Mouse (Mus musculus) intestine, embryonic 15.5 days (tissue): ENCODE results near the gene Gsta2. TPM values are rescaled to one million over a fixed set of nuclear protein-coding genes. Genes with fewer than 3 reads are reported as not detected.
"Not testable (repeated sequence)": the region's sequence is repeated elsewhere in the genome, so short reads cannot be mapped to it uniquely, and the experiment has no call there.

Experiments
- ATAC-seq: fragments of 200-750 bp; cut with Nextera tagmentation; 2 replicates; pipeline ENCODE4 v1.8.0; 2017; ENCODE audit warnings: moderate TSS enrichment, moderate library complexity
- H3K27ac ChIP-seq: fragments of 300-500 bp; sonication (generic); 2 replicates; pipeline ENCODE4 v1.5.1; 2015; ENCODE audit warnings: mild to moderate bottlenecking, inconsistent platforms
- H3K27me3 ChIP-seq: fragments of 300-500 bp; sonication (generic); replicated peaks from 2 replicates; pipeline ENCODE4 v1.6.1; 2015; ENCODE audit warnings: inconsistent platforms
- H3K36me3 ChIP-seq: fragments of 300-500 bp; sonication (generic); 2 replicates; pipeline ENCODE4 v1.6.1; 2015; ENCODE audit warnings: inconsistent platforms
- H3K4me1 ChIP-seq: fragments of 300-500 bp; sonication (generic); replicated peaks from 2 replicates; pipeline ENCODE4 v1.6.1; 2015; ENCODE audit warnings: inconsistent platforms
- H3K4me2 ChIP-seq: fragments of 300-500 bp; sonication (generic); replicated peaks from 2 replicates; pipeline ENCODE4 v1.6.1; 2015; ENCODE audit warnings: mild to moderate bottlenecking, inconsistent platforms
- H3K4me3 ChIP-seq: fragments of 300-500 bp; sonication (generic); replicated peaks from 2 replicates; pipeline ENCODE4 v1.5.1; 2015; ENCODE audit warnings: inconsistent platforms
- H3K9ac ChIP-seq: fragments of 300-500 bp; sonication (generic); 2 replicates; pipeline ENCODE4 v1.6.1; 2015; ENCODE audit warnings: inconsistent platforms
- H3K9me3 ChIP-seq: fragments of 300-500 bp; sonication (generic); 2 replicates; pipeline ENCODE4 v1.6.1; 2016; ENCODE audit warnings: inconsistent platforms
- WGBS: fragments of 180-500 bp; shearing (Covaris S2); methylation state at CpG from one replicate; pipeline ENCODE4 v1.1.7; 2015; 5-methylcytosine and 5-hydroxymethylcytosine counted together
- polyA plus RNA-seq: library from polyadenylated mRNA; unstranded; fragments of >200 nt; fragmentation: Nextera tagmentation; extraction: Ambion mirVana; gene quantifications from 2 replicates; pipeline ENCODE4 v1.2.1, GENCODE M21; 2015

Gsta2 gene
- polyA plus RNA-seq, 1 experiment from 2014 or later = 36.5 TPM

DNA sequence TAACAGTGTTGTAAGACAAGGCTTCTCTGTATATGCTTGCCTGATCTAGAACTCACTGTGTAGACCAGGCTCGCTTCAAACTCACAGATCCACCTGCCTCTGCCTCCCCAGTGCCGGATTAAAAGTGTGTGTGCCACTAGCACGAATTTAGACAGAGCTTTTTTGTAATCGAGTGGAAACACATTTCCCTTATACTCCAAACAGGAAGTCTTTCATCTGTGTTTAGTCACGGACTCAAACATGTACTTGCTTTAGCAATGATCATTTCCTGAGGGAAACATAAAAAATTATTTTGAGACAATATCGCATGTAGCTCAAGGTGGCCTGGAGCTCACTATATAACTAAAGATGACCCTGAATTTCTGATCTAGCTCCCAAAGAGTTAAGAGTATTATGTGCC lies 7.8 kb upstream of the Gsta2 start:
- ATAC-seq = no peak
- no peak overlapping the region for H3K27ac ChIP-seq
- no peak overlapping the region for H3K9ac ChIP-seq
- no peaks in the 10 kb centered on the region for H3K9me3 ChIP-seq
- H3K36me3 ChIP-seq = no peaks in the 10 kb centered on the region
- H3K27me3 ChIP-seq = no peaks in the 10 kb centered on the region
- H3K4me2 ChIP-seq = no peak overlapping the region
- H3K4me1 ChIP-seq = no peaks in the 10 kb centered on the region
- WGBS = 59% methylated on average over 6 of the region's 6 CpGs
- no peak overlapping the region for H3K4me3 ChIP-seq

DNA sequence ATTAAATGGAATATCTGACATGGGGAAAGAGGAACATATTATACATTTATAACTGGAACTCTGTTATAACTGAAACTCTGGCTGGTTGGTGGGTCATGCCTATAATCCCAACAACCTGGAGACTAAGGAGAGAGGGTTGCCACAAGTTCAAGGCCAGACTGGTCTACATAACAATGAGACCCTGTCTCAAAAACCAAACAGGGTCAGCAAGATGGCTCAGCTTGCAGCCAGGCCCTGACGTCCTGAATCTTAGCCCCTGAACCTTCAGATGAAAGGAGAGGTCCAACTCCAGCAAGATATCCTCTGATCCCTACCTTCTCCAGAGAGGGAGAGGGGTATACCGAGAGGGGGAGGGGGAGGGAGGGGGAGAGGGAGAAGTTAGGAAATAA lies 4.9 kb upstream of the Gsta2 start:
- Histone ChIP-seq H3K4me2 (no peak overlapping the region), H3K27me3 (no peaks in the 10 kb centered on the region), H3K36me3 (no peaks in the 10 kb centered on the region), H3K9ac (no peak overlapping the region), H3K4me3 (no peak overlapping the region), H3K27ac (no peak overlapping the region), H3K4me1 (no peaks in the 10 kb centered on the region), H3K9me3 (no peaks in the 10 kb centered on the region)
- ATAC-seq = no peak
- WGBS = 33% methylated on average over 2 of the region's 2 CpGs

- Histone ChIP-seq H3K4me3 (no peak overlapping the region), H3K4me2 (no peak overlapping the region), H3K4me1 (no peaks in the 10 kb centered on the region), H3K27me3 (no peaks in the 10 kb centered on the region), H3K9ac (no peak overlapping the region), H3K36me3 (no peaks in the 10 kb centered on the region), H3K27ac (no peak overlapping the region), H3K9me3 (no peaks in the 10 kb centered on the region)
- WGBS = 81% methylated on average over 6 of the region's 6 CpGs
- ATAC-seq = no peak
Observed at GRCm38 (mm10) chr9:78359750-78360483, 4.3 kb upstream of the Gsta2 start.

DNA sequence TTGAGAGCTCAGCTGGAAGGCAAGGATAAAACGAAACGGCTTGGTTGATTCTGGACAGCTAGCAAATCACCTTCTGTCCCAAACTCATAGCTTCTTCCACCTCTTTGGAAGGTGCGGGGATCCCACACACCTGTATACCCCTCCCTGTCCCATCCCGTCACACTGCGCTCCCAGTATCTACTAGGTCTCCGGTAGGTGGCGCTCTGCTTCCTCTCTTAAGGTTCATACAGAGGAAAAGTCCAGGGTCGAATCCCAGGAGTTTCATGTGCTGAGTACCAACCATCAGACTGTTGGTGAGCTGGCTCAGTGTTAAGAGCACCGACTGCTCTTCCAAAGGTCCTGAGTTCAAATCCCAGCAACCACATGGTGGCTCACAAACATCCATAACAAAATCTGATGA lies 2.5 kb upstream of the Gsta2 start:
- Histone ChIP-seq H3K36me3 (no peaks in the 10 kb centered on the region), H3K9me3 (no peaks in the 10 kb centered on the region), H3K27ac (no peak overlapping the region), H3K4me3 (no peak overlapping the region), H3K4me1 (no peaks in the 10 kb centered on the region), H3K27me3 (no peaks in the 10 kb centered on the region), H3K9ac (no peak overlapping the region), H3K4me2 (no peak overlapping the region)
- peak; percentile 78 for ATAC-seq
- WGBS = 13% methylated on average over 9 of the region's 9 CpGs

GRCm38 (mm10) chr9:78354665-78355578 lies 666 bp downstream of the Gsta2 start:
- Histone ChIP-seq H3K9me3 (no peaks in the 10 kb centered on the region), H3K4me1 (no peaks in the 10 kb centered on the region), H3K27ac (no peak overlapping the region), H3K36me3 (no peaks in the 10 kb centered on the region), H3K9ac (no peak overlapping the region), H3K4me2 (no peak overlapping the region), H3K4me3 (no peak overlapping the region), H3K27me3 (no peaks in the 10 kb centered on the region)
- WGBS = 76% methylated on average over 11 of the region's 11 CpGs
- ATAC-seq = peak; percentile 77

- WGBS = 88% methylated on average over 6 of the region's 6 CpGs
- no peaks in the 10 kb centered on the region for H3K9me3 ChIP-seq
- H3K36me3 ChIP-seq = no peaks in the 10 kb centered on the region
- H3K27me3 ChIP-seq = no peaks in the 10 kb centered on the region
- H3K9ac ChIP-seq = no peak overlapping the region
- no peaks in the 10 kb centered on the region for H3K4me1 ChIP-seq
- no peak overlapping the region for H3K4me3 ChIP-seq
- H3K4me2 ChIP-seq = no peak overlapping the region
- H3K27ac ChIP-seq = no peak overlapping the region
- ATAC-seq = no peak
Observed at GRCm38 (mm10) chr9:78351504-78352220, 3.9 kb downstream of the Gsta2 start.

DNA sequence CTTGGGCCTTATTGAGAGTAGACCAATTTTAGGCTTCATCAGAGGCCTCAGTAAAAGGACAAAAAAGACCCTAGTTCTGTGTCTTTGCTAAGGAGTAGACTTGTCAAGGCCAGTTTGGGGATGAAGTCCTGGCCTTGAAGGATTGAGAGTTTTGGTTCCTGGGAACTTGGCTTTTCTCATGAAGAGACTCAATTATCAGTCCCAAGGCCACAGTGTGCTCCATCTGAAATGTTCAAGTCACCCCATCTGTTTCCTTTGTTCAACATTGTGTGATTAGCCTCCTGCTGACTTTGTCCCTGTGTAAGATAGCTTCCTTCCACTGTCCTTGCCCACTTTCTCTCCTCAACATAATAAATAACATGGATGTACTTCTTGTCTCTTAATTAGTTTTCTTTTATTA lies 5.6 kb downstream of the Gsta2 start:
- not testable (repeated sequence) for ATAC-seq

DNA sequence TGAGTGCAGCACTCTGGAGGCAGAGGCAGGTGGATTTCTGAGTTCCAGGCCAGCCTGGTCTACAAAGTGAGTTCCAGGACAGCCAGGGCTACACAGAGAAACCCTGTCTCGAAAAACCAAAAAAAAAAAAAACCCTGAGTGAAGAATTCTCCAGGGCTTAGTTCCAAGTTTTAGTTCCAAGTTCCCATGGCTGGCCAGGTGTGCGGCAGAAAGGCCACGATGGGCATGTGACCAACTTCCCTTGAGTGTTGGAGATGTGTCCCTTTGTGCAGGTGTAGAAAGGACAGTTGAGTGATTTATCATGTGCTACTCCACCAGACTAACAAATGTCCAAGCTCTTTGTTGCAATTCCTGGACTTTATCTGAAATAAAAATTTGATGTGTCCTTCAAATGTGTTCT lies 6.4 kb downstream of the Gsta2 start:
- WGBS = 83% methylated on average over 3 of the region's 3 CpGs
- H3K27ac ChIP-seq, H3K4me1 ChIP-seq, H3K4me3 ChIP-seq, H3K9ac ChIP-seq, H3K9me3 ChIP-seq, H3K27me3 ChIP-seq, H3K4me2 ChIP-seq, H3K36me3 ChIP-seq, ATAC-seq: not testable (repeated sequence)

More for the DNA sequence above, 5.6 kb downstream of the Gsta2 start:
- H3K9ac ChIP-seq, H3K27ac ChIP-seq, H3K4me2 ChIP-seq, H3K27me3 ChIP-seq, H3K36me3 ChIP-seq, H3K9me3 ChIP-seq, H3K4me3 ChIP-seq, H3K4me1 ChIP-seq: not testable (repeated sequence)

DNA sequence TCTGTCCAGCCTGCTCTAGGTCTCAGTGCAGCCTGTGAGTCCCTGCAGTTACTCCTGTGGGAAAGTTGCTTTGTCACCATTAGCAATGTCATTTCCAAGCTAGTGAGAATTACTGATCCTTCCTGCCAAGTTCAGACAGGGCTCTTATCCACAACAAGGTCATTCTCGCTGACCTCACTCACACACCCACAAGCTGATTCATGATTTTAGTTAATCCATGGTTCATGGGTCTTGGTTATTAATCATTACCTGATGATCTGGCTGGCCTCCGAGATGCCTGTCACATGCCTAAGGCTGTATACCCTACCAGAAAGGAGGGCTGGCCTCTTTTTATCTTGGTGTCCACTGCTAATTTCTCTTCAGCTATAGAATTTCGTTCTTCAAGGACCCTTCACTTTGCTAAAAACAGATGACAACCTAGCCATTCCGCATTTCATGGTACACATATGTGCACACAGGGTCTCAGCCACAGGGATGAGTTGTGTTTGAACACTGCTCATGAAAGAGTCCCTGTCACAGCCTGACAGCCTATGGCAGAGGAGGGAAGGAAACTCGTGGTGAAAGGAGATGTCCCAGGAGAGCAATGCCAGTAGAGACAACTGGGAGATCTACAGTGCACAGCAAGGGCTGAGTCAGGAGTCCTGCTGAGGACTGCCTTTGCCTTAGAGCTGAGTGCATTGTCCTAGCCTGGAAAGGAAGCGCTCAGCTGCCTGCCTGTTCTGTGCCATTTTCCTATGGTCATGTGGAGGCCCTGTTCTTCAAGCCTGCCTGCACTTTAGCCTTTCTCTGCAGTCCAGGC lies 7.2 kb downstream of the Gsta2 start:
- not testable (repeated sequence) for H3K9ac ChIP-seq, H3K36me3 ChIP-seq, H3K4me1 ChIP-seq, H3K27me3 ChIP-seq, H3K27ac ChIP-seq, H3K4me3 ChIP-seq, H3K4me2 ChIP-seq, H3K9me3 ChIP-seq
- WGBS = 58% methylated on average over 6 of the region's 6 CpGs
- peak; percentile 80 for ATAC-seq

DNA sequence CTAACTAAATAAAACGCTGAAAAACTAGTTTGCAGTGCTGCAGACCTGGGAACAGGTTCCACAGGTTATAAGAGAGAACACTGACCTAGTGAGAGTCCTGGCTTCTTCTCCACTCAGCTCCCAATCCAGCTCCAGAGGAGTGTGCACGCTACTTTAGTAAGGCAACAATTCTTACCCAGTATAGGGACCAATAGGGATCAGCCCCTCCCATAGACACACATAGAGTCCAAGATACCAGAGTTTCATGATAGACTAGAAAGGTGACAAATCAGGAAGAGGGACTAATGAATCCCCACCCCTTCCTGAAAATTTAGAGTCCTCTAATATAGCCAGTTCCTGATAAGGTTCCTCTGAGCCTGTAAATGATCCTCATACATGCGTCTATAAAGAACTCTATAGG lies 8.6 kb downstream of the Gsta2 start:
- Histone ChIP-seq H3K4me1 (no peaks in the 10 kb centered on the region), H3K36me3 (no peaks in the 10 kb centered on the region), H3K9me3 (no peaks in the 10 kb centered on the region), H3K9ac (no peak overlapping the region), H3K27me3 (no peaks in the 10 kb centered on the region), H3K27ac (no peak overlapping the region), H3K4me3 (no peak overlapping the region), H3K4me2 (no peak overlapping the region)
- peak; percentile 84 for ATAC-seq
- 49% methylated on average over 3 of the region's 3 CpGs for WGBS

GRCm38 (mm10) chr9:78345235-78345634 lies 10.4 kb downstream of the Gsta2 start:
- H3K36me3 ChIP-seq, H3K4me1 ChIP-seq, H3K4me3 ChIP-seq, H3K9me3 ChIP-seq, ATAC-seq, H3K27ac ChIP-seq, H3K27me3 ChIP-seq, H3K9ac ChIP-seq, H3K4me2 ChIP-seq: not testable (repeated sequence)
- WGBS = 44% methylated on average over 4 of the region's 4 CpGs

DNA sequence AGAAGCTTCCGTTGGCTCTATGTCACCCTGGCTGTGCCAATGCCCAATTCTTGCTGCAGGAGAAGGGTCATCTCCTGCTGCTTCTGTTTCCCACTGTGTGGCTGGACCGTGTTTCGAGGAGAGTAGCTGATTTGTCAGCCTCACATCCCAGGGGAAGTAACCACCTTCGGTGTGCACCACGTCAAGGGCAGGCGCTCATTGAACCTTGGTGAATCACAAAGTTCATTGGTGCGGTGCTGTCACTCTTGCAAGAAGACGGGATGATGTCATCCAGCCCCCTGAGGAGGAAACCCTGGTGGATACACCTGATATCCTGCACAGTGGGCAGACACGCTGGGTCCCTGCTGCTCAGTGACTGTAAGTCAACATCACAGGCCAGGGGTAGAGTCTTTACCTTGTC lies 12.5 kb downstream of the Gsta2 start:
- not testable (repeated sequence) for H3K9ac ChIP-seq, H3K4me2 ChIP-seq, H3K9me3 ChIP-seq, H3K4me3 ChIP-seq, H3K27ac ChIP-seq, ATAC-seq, H3K36me3 ChIP-seq, H3K27me3 ChIP-seq, H3K4me1 ChIP-seq
- WGBS = 90% methylated on average over 9 of the region's 9 CpGs
